Mouse (Mus musculus) natural killer cell, adult 2 months (primary cell): ENCODE measurements around the gene Zfp750.
A peak's percentile ranks its signal among the peaks of the same experiment; 100 is the strongest.

Experiments used
- DNase-seq, 2 experiments: peaks; one replicate each; pipeline ENCODE4 v3.0.0; 2022; ENCODE audit warnings: low spot score in 2 of 2

Gene Zfp750

DNA sequence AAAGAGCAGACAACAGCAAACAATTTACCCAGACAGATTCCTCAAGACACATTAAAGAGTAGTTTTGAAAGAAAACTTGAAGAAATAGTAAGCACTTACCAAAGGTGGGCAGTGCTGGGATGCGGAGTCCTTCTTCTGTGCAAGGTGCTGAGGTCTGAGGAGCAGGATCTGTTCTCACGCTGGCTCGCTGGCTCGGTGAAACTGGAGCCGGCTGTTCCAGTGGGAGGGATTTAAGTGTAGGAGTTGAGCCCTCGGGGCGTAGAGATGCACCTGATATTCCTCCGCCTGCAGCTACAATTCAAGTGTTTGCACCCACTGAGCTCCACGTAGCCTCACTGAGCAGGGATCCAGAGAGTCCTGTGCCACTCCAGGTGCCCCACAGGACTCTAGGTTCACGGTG lies at the start of gene Zfp750:
TSS of gene Zfp750 (minus strand) at position 203 of the 400 bp plus-strand sequence.
- no peak for DNase-seq

DNA sequence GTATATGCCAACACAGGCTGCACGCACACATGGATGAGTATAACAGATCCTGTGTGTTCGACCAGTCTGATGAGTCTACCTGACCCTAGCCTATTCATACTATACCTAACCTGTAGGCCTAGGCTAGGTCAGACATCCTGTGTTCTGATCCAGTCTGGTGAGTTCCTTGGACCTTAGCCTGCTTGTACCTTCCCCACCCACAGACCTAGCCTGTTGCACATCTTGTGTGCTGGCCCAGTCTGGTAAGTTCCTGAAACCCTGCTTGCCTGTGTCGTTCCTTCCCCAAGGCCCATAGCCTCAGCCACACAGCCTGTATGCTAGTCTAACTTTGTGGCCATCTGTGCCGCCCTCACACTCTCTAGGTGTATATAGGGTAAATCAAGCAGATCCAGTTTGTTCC lies 45.1 kb upstream of the Zfp750 start:
- DNase-seq = no peak

DNA sequence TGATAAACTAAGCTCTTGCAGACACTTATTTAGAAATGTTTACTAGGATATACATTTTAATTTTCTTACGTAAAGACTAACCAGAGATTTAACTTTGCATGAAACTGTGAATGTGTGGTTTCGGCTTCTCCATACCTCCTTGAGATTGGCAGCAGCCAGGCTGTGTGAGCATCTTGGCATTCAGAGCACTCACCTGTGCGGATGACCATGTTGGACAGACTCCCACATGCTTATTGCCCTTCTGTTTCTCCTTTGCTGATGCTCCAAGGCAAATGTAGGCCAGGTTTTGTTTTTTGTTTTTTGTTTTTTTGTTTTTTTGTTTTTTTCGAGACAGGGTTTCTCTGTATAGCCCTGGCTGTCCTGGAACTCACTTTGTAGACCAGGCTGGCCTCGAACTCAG lies 44.2 kb upstream of the Zfp750 start:
- DNase-seq = no peak

DNA sequence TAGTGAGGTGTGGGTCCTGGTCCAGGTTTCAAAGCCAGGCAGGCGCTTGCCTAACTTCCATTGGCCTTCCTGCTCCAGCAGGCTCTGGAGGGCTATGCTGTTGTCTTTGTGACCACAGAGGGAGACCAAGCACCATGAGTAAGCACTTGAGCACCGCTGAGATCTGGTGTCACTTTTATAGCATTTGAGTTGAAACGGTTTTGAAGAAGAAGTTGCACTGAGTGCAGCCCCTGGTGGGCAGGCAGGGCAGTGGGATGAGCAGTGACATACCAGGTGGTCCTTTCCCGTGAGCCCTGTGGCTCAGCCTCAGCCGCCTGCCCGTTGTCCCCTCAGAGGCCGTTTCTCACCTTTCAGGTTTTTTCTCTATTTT lies 41.1 kb upstream of the Zfp750 start:
- peak; percentile 12 to 23 for DNase-seq

DNA sequence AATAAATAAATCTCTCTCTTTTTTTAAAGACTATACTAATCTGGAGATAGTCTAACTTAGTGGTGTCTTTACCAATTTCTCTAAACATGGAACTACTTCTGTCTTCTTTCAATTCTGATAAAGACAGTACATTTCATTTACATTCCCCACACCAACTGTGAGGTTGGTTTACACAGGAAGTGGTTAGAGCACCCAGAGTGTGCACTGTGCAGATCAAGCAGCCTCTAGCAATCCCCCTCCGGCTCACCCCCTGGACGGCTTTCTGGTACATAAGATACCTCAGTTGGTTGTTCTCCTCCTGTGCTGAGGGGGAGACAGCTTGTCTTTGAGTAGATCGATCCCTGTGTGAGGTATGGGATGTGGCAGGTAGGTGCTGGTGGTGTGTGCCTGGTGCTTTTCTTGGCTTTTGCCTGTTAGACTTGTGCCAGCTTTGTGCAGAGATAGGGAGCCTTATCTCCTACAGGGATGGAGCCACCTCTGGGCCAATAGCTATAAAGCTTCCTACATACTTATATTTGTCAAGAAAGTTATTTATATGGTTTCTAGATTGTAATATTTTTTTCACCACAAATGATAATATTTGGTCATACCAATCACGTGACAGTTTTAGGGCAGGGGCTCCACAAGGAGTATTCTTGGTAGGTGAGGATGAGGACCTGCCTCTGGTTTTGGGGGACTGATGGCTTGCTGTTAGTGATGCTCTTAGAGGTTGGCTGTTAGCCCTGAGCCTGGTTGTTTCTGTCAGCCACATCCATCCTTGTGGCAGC lies 40.6 kb upstream of the Zfp750 start:
- peak; percentile 56 to 64 for DNase-seq

DNA sequence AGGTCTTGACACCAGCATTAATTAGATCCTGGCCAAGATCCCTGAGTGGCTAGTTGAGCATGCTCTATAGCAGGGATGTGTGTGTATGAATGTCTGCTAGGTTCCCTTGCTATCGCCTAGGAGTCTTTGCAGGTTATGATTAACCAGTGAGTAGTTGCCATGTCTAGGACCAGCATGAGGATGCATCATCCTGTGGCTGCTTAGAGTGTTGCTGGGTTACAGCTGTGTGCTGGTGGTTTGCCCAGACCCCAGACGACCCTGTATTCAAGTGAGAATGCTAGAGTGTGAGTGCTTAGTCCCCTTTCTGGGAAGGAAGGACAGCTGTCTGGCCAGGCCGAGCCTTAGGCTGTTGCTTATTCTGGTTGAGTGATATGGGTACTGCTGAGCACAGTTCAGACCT lies 39.4 kb upstream of the Zfp750 start:
- no peak for DNase-seq

DNA sequence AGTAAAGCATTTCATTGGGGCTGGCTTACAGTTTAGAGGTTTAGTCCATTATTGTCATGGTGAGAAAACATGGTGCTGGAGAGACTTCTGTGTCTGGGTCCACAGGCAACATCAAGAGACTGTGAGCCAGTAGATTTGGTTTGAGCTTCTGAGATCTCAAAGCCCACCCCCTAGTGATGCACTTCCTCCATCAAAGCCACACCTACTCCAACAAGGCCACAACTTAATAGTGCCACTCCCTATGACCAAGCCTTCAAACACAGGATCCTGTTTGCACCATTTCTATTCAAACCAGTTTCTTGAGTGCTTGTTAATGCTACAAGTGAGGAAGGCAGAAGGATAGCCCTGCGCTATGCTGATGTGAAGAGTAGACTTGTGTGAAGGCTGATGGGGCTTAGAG lies 38.8 kb upstream of the Zfp750 start:
- no peak for DNase-seq

DNA sequence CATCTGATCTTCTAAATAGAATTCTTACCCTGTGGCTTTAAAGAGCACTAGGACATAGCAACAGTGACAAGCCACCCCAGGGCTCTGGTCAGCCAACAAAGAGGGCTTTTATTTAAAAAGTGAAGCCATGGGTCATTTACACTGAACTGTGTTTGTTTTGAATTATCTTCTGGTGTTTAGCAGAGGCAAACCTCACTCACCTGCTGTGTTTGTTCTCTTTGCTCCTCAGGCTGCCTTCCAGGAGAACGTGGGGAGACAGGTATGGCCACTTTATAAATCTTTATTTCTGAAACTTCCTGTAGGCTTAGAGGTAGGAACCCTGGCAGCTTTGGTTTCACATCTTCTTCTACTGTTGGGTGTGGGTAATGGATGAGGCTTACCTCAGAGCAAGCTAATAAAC lies 37.6 kb upstream of the Zfp750 start:
- DNase-seq = no peak

DNA sequence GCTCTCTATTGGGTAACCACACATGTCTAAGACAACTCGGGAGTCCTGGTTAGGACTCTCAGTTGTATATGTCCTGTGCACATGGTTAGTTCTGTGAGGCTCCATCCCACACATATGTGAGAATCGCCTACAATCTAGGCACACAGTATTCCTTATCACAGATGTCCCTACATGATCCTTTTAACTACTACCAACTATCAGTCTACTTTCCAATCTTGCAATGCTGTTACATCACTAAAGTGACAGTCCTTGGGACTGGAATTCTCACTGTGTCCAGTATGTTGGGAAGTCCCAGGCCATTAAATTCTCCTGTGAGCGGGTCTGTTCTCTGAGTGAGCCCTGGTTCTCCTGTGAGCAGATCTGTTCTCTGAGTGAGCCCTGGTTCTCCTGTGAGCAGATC lies 34.3 kb upstream of the Zfp750 start:
- DNase-seq = no peak

DNA sequence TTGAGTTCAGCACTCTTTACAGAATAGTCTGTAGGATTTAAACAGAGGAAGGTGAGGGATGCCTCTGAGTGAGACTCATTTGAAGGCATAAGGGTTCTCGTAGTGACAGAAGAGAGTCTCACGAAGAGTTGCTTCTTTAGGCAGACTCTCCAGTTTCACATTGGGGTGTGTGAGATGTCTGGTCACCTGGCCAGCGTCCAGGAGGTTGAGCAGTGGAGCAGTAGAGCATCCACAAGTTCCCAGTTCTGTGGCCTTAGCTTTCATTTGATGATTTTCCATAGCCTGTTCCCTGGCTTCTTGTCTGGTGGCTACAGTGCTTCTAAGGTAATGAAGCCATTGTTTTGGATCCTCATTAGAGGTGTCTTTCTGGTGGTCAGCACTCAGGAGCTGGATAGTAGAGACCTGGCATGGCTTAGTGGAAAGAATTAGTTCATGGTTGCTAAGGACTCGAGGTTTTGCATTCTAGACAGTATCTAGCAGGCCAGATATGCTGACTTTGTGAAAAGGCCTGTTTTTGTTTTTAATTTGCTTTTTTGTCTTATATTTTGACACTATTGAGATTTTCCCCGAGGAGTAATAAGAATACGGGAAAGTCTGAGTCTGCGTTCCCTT lies 33.8 kb upstream of the Zfp750 start:
- DNase-seq = no peak

DNA sequence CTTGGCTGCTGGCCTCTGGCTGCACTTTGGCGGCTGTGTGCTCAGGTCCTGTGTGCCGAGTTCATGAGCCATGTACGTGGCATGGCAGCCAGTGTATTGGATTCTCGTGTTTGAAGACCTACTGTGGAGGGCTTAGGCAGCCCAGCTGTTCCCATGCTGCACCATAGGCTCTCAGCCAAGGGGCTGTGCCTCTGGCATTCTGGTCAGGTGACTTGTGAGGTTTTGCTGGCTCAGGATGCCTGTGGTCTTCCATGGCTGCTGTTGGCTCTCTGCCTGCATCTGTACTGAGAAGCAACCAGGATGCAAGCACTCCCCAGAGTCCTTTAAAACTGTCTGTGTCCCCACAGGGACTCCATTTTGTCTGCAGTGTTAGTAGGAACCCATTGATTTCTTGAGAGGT lies 33.0 kb upstream of the Zfp750 start:
- DNase-seq = no peak

DNA sequence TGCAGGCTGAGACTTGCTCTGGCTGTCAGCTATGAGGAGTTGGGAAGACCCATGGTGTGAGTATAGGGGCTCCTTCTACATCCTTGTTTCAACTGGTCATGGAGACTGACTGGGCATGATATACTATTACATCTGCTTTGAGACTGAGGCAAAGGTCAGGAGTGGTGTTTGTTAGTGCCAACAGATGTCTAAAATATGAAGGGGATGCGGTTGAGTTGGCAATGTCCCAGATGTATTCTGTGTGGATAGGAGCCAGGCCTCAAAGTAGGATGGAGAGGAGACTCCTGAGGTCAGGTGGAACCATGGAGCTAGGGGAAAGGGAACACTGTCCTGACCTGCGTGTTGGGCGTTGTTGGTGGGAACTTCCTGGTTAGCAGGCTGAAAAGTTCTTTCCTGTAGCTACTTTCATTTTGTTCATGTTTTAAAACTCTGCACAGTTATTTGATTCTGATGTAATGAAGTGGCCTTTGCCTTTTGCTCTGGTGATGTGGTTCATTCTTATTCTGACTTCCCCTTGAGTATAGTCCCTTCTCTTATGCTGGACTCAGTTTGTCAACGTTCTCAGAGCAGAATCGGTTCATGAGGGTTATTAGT lies 32.2 kb upstream of the Zfp750 start:
- DNase-seq = no peak

DNA sequence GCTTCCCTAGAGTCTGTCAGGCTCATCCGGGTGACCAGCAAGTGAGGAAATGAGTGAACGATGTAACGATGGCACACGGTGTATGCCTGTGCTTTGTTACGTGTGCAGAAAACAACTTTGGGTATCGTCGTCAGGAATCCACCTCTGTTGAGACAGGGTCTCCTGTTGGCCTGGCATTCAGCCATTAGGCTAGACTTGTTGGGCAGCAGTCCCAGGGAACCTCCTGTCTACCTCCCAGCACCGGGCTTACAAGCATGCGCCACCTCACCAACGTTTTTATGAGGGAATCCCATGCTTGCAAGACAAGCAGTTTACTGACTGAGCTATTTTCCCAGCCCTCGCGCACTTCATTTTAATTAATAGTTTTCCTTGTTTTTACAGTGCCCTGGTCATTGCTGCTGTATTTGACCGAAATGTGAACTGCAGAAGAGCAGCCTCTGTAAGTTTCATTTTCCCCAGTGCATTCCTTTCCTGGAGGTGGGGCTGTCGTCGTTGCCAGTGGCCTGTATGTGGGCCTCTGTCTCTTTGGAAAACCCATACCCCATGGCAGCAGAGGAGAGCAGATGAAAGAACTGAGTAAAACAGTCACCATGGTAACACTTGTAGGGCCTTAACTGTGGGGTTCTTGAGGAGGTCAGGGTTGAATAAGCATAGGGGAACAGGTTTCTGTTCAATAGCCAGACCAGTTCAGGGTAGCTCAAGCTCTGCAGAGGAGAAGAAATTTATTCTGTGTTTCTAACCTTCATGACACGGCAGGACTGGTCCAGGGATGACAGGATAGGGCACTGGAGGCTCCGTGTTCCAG lies 30.9 kb upstream of the Zfp750 start:
- no peak for DNase-seq

DNA sequence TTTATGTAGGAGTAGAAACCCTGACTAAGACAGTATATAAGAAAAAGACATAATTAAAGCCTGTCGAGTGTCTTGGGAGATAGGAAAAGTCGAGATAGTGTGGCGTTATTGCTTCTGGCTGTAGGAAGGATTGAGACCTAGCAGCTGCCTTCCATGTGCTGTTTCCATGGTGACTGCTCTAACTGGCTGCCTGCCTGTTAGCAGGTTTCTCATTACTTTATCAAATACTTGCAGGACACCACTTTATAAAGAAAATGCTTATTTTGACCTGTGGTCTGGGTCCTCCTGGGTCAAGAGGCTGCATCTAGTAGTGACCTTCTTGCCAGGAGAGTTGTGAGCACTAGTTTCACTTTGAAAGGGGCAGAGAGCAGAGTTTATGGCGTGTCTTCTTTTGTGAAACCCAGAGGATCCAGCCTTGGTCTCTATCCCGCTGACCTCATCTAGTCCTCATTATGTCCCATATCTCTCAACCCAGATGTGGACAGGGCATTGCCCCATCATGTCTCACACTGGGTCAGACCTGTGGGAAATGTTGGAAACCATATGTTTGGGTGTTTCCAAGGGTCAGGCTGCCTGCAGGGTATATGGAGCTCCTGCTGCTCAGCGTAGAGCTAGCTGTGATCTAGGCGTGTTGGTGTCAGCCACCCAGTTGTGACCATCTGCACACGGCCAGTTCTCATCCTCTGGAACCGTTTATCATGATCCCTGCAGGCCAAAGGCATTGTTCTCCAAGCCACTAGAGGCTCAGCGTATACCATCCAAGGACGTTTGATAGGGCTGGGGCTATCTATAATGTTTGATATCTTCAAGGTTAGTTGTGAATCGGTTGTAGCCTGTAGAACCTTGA lies 30.1 kb upstream of the Zfp750 start:
- DNase-seq = no peak

DNA sequence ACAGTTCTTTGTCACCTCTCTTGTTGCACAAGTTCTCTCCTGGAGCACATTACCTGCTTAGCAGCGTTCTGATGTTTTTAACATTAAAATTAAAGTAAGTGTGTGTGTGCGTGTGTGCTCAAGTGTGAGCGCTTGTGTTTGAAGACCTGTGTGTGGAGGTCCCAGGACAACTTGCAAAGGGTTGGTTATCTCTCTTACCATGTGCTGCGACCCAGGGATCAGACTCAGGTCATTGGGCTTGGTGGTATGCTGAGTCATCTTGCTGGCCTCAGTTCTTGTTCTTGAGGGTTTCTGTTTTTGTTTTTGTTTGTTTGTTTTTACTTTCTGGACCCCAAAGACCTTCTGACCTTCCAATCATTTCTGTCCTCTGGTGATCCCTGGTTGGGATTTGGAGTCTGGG lies 28.8 kb upstream of the Zfp750 start:
- no peak for DNase-seq

DNA sequence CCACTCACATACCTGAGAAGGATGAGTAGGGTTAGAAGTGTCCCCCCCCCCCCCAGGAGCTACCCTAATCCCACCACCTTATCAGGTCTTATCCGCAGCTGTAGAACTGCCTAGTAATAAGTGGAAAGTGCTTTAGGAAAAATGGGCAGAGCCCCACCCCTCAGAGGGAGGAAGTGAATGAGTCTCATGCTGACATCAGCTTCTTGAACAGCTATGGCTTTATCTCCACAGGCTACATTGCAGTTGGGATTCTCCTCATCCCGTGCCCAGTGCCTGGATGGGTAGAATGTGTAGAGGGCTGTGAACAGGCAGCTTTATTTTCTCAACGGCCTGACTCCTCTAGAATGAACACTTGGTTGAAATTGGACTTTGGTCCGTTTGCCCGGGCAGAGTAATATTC lies 28.1 kb upstream of the Zfp750 start:
- no peak for DNase-seq

DNA sequence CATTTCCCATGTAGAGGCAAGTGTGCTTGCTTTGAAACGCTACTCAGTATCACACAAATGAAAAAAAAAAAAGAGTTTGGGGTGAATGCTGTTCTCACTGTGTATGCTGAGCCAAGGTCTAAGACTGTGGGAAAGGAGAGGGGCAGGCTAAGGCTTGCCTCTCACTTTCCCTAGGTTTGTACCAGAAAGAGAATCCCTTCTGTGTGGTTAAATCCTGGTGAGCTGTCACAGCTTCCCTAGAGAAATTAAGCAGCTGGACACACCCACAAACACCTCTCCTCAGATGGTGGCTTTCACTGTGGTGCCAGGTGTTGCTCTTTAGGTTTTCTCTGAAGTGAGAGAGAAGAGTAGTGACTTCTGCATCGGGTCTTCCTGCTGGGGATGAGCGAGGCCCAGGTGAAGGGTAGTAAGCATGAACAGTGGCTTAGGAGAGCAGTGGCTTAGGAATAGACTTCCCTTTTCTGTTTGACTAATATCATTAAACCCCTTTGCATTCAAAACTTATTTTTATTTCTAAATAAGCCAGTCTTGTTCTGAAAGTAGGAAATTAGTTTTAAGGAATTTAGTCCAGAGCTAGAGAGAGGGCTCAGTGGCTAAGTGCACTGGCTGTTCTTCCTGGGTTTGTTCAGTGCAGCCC lies 26.4 kb upstream of the Zfp750 start:
- no peak for DNase-seq

DNA sequence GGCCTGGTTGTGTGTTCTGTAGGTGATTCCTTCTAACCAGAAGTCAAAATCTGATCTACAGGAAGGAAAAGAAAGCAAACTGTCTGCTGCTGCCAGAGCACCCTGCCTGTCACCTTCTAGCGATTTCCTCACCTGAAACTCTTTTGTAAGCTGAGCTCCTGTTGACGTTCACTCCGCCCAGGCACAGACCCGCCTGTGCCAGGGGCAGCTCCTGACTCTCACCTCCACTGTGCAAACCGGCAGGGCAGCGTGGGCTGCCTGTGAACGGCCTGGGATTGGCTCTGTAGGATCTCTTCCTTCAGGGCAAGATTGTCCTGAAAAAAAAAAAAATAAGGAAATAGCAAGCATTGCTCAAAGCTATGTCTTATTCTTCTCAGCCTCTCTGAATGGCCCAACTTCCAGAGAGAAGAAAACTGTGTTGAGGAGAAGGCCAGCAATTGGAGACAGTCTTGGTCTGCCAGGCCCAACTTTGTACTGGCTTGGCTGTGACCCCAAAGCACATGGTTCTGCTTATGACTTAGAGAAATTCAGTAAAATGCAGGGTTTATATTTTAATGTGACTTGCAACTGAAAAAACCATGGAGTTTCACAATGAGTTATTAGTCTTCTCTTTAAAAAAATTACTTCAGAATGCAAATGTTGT lies 25.7 kb upstream of the Zfp750 start:
- DNase-seq = no peak

DNA sequence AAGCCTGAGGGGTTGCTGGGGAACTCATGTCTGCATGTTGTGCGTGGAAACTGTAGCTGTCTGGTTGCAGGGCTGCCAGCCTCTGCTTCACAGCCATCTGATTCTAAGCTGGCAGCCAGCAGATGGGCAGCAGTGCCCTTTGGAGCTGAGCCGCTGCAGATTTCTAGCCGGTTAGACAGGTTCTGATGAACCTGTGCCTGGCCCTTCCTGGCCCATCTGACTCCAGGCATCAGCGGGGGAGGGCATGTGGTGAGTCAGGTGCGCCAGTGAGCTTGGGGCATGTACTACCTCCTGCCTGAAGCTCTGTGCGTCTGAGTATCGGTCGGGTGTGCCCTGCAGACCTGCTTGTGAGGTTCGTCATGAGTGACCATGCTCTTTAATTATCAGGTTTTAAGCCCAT lies 24.8 kb upstream of the Zfp750 start:
- no peak for DNase-seq

DNA sequence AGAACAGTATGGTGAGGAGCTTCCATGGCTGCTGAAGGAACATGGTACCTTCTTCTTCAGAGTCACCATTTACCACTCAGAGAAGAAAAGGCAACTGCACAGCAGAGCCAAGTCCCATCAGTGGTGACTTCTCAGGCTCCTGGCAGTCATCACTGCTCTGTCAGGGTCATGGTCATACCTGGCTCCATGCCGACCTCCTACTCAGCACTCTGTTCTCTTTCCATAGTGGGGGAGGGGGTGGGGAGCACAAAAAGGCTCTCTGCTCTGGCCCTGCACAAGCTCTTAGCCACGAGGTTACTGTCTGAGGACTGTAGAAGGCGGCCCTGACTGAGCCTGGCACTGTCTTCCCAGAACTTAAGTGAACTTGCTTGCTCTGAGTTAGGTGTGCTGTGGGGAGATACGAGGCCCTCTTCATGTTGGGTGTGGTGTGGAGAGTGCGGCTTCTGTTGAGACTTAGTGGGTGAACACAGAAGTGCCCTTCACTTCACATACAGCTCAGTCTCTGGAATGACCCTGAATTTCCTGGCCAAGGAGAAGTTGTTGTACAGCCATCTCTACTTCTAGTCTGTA lies 24.2 kb upstream of the Zfp750 start:
- no peak for DNase-seq
